Mouse (Mus musculus) spleen, adult 18-20 months (tissue): ENCODE measurements around the gene Tbc1d1.

Source experiments
- DNase-seq, 2 experiments: peaks; one replicate each; pipeline ENCODE4 v3.0.0; 2022; ENCODE audit warnings: mixed read lengths in 2 of 2

The Tbc1d1 gene

DNA sequence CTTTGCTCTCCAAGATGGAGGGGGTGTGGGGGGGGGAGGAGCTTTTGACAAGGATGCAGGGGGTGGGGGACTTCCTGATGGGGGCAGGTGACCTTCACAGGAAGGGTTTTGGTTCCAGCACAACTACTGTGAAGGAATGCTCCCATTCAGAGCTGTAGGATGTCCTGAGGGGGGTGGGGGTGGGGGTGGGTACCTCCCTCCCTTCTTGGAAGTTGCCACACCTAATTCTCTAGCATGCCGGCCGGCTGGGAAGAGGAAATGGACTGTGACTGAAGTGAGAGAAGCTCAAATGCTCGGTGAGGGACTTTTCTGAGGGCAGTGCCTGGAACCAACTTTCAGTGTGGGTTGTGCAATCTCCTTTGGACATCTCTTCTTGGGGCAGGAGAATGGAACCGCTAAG lies 235.2 kb downstream of the Tbc1d1 start:
- DNase-seq = no peak

DNA sequence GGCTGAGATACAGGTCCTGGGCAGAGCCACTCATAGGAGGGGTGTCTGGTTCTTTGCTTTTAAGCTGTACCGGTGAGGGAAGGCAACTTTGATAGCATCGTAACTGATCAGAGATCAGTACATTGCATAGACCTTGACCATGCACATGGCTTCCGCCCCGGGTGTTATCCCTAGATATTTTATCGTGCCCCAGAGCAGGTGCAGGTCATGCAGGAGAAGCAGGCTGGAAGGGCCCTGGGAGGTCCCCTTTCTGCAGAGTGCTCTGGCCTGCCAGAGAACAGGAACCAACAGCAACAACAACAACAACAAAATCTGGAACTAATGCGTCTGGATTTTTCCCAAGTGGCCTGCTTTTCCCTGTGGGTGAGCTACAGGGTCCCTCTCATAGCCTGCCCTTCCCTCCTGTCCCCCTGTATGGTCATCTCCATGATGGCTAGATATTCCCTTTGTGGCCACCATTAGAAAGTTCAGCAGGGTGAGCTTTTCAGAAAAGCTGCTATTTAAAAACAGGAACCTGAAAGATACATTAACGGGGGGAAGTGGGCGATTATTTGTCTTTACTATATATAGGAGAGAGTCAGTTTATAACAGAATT lies 236.4 kb downstream of the Tbc1d1 start:
- DNase-seq = no peak

GRCm38 (mm10) chr5:64393530-64393929 lies 237.4 kb downstream of the Tbc1d1 start:
- DNase-seq = no peak

DNA sequence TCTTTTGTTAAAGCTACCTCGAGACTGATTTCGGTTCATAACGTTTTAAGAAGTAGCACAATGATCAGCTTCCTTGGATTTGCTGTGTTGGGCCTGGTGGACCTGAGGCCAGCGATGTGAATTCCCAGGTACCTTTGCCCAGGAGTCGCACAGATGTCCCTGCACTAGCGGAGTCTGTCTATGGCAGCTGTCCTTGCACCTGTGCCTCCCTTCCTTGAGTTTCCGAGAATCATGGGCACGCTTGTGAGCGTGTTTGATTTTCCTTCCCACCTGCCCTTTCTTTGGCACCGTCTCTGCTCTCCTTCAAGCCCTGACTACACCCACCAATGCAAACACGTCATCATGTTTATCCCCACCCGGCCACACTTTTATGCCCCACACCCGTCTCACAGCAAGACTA lies 242.1 kb downstream of the Tbc1d1 start:
- DNase-seq = no peak

GRCm38 (mm10) chr5:64400742-64401141 lies 244.6 kb downstream of the Tbc1d1 start:
- DNase-seq = no peak
